Mouse (Mus musculus) embryonic facial prominence, embryonic 15.5 days (tissue): ENCODE results near the gene Clrn2. TPM values are rescaled to one million over a fixed set of nuclear protein-coding genes. Genes with fewer than 3 reads are reported as not detected.

ENCODE experiments used
- ATAC-seq: fragments of 200-750 bp; cut with Nextera tagmentation; 2 replicates; pipeline ENCODE4 v1.8.0; 2017; ENCODE audit warnings: low read depth, moderate TSS enrichment; ENCODE audit not compliant: insufficient number of reproducible peaks, low FRiP score, low TSS enrichment
- H3K27ac ChIP-seq: fragments of 300-500 bp; sonication (generic); replicated peaks from 2 replicates; pipeline ENCODE4 v1.5.1; 2015; ENCODE audit warnings: mild to moderate bottlenecking, inconsistent platforms
- H3K27me3 ChIP-seq: fragments of 300-500 bp; sonication (generic); 2 replicates; pipeline ENCODE4 v1.6.1; 2015; ENCODE audit warnings: inconsistent platforms
- H3K36me3 ChIP-seq: fragments of 300-500 bp; sonication (generic); 2 replicates; pipeline ENCODE4 v1.6.1; 2015; ENCODE audit warnings: mild to moderate bottlenecking, inconsistent platforms
- H3K4me1 ChIP-seq: fragments of 300-500 bp; sonication (generic); 2 replicates; pipeline ENCODE4 v1.6.1; 2015; ENCODE audit warnings: inconsistent platforms
- H3K4me2 ChIP-seq: fragments of 300-500 bp; sonication (generic); replicated peaks from 2 replicates; pipeline ENCODE4 v1.6.1; 2015; ENCODE audit warnings: mild to moderate bottlenecking, inconsistent platforms
- H3K4me3 ChIP-seq: fragments of 300-500 bp; sonication (generic); replicated peaks from 2 replicates; pipeline ENCODE4 v1.5.1; 2015; ENCODE audit warnings: mild to moderate bottlenecking, inconsistent platforms
- H3K9ac ChIP-seq: fragments of 300-500 bp; sonication (generic); 2 replicates; pipeline ENCODE4 v1.6.1; 2015; ENCODE audit warnings: inconsistent platforms
- H3K9me3 ChIP-seq: fragments of 300-500 bp; sonication (generic); replicated peaks from 2 replicates; pipeline ENCODE4 v1.6.1; 2016; ENCODE audit warnings: inconsistent platforms
- WGBS: fragments of 180-500 bp; shearing (Covaris S2); methylation state at CpG from one replicate; pipeline ENCODE4 v1.1.7; 2015; 5-methylcytosine and 5-hydroxymethylcytosine counted together
- polyA plus RNA-seq: library from polyadenylated mRNA; unstranded; fragments of >200 nt; fragmentation: Nextera tagmentation; extraction: Ambion mirVana; gene quantifications from 2 replicates; pipeline ENCODE4 v1.2.1, GENCODE M21; 2015

Gene Clrn2
- polyA plus RNA-seq, 1 experiment from 2014 or later = 0.17 TPM

DNA sequence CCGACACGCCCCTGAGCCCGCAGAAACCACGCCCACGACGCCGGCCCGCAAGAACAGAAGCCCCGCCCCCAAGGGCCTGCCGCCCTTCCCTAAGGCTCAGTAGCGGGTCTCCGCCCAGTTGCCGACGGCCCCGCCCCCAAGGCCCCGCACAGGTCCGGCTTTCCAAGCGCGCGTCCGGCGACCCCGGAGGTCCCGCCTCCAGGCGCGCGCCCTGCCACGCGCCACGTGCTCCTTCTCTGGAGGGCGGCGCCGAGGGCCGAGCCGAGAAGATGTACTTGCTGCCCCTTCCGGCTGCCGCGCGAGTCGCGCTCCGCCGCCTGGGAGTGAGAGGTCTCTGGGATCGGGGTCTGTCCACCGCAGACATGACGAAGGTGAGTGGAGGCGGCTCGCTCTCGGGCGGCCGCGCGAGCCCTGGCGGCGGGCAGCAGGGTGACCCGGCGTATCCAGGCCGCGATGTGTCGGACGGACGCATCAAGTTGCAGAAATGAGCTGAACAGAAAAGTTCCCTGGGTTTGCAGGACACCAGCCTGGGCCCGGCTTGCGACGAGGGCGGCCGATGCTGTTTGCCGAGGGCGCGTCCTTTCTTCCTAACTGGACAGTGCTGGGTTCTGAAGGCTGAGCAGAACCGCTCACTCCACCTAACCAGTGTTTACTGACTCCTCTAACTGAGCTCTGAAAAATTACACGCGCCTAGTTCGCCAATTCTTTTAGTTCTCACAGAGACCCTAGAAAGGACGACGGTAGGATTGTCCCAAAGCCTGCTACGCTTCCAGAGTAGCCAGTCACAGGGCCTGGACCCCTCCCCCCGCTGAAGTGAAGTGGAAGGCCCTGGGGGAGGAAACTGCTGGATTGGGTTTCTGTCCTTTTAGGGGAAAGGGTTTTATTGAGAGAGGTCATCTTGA lies 39.9 kb downstream of the Clrn2 start, which contains the start of gene Lap3:
Gene Lap3 (plus strand): TSS at position 184 of the 902 bp plus-strand sequence.
- ATAC-seq = peak; percentile 92
- H3K27me3 ChIP-seq = no peaks in the 10 kb centered on the region
- peak within 1 kb of the TSS; percentile 84 for H3K4me3 ChIP-seq
- H3K4me2 ChIP-seq = peak within 1 kb of the TSS; percentile 62
- H3K9me3 ChIP-seq = no peaks in the 10 kb centered on the region
- under 1% methylated on average over 76 of the region's 78 CpGs for WGBS
- H3K27ac ChIP-seq = peak within 1 kb of the TSS; percentile 78
- H3K4me1 ChIP-seq = peaks cover 13% of the 10 kb centered on the region
- peaks cover 28% of the 10 kb centered on the region for H3K36me3 ChIP-seq
- H3K9ac ChIP-seq = peak within 1 kb of the TSS; percentile 70

DNA sequence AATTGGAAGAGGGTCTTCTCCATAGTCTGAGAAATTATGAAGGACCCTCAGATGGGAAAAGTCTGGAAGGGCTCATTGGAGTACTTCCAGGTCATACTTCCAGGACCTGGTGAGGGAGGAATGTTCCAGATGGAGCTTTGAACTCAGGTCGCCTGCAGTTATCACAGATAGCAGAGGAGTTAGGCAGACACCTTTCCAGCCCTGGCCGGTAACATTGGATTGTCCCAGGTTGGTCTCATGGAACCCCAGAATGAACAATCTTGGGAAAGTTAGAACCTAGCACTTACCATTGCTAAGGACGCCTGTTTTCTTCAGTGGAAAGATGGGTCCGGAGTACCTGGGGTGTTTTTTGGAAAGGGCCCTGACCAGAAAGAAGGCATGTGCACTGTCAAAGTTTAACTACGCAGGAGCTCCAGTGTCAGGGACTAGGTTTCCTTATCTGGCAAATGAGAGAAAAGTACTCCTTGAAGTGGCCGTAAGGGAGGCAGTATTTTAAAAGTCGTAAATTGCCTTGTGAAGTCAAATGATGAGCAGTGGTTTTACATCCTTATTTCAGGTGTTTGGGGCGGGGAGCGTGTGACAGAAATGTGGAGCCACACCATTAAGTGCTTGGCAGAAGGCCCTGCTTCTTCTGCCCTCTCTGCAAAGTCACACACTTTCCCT lies 40.7 kb downstream of the Clrn2 start:
- WGBS = 63% methylated on average over 9 of the region's 9 CpGs
- no peak overlapping the region for H3K27ac ChIP-seq
- no peak for ATAC-seq

GRCm38 (mm10) chr5:45495429-45495975 lies 42.0 kb downstream of the Clrn2 start:
- ATAC-seq = no peak
- Histone ChIP-seq H3K9me3 (no peaks in the 10 kb centered on the region), H3K36me3 (peaks cover 39% of the 10 kb centered on the region), H3K27ac (no peak overlapping the region), H3K4me2 (no peak overlapping the region), H3K4me1 (peaks cover 13% of the 10 kb centered on the region), H3K27me3 (no peaks in the 10 kb centered on the region), H3K9ac (no peak overlapping the region), H3K4me3 (no peak overlapping the region)
- WGBS = 84% methylated on average over 3 of the region's 3 CpGs

More for the DNA sequence above, 40.7 kb downstream of the Clrn2 start:
- peaks cover 13% of the 10 kb centered on the region for H3K4me1 ChIP-seq
- H3K4me3 ChIP-seq = peak overlapping the region; percentile 84
- no peaks in the 10 kb centered on the region for H3K27me3 ChIP-seq
- peak overlapping the region; percentile 62 for H3K4me2 ChIP-seq
- peak overlapping the region; percentile 70 for H3K9ac ChIP-seq
- peaks cover 34% of the 10 kb centered on the region for H3K36me3 ChIP-seq
- no peaks in the 10 kb centered on the region for H3K9me3 ChIP-seq

GRCm38 (mm10) chr5:45496042-45496441 lies 42.5 kb downstream of the Clrn2 start:
- no peak for ATAC-seq
- H3K4me3 ChIP-seq = no peak overlapping the region
- H3K36me3 ChIP-seq = peaks cover 43% of the 10 kb centered on the region

DNA sequence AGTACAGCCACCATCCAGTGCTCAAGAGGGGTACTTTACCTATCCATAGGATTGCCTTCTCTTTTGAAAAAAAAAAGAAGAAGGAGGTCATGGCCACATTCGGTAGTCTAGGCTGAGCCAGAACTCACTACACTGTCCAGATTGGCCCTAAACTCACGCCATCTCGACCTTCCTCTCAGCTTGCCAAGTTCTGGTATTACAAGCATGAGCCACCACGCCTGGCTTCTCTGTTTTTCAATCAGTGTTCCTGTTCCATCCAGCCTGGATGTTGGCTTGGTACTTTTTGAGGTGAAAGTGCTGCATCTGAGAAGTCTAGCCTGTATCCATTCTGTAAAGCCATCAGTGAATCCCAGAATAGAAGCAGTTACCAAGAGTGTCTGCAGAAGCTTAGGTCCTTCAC lies 42.9 kb downstream of the Clrn2 start:
- ATAC-seq = no peak
- H3K4me2 ChIP-seq = no peak overlapping the region
- H3K9ac ChIP-seq = no peak overlapping the region
- H3K9me3 ChIP-seq = no peaks in the 10 kb centered on the region
- no peak overlapping the region for H3K4me3 ChIP-seq
- 91% methylated on average over 4 of the region's 4 CpGs for WGBS
- peaks cover 46% of the 10 kb centered on the region for H3K36me3 ChIP-seq
- H3K27ac ChIP-seq = no peak overlapping the region
- peaks cover 13% of the 10 kb centered on the region for H3K4me1 ChIP-seq
- H3K27me3 ChIP-seq = no peaks in the 10 kb centered on the region

More at GRCm38 (mm10) chr5:45496042-45496441, 42.5 kb downstream of the Clrn2 start:
- H3K9me3 ChIP-seq = no peaks in the 10 kb centered on the region
- H3K4me2 ChIP-seq = no peak overlapping the region
- no peaks in the 10 kb centered on the region for H3K27me3 ChIP-seq
- no peak overlapping the region for H3K9ac ChIP-seq
- no peak overlapping the region for H3K27ac ChIP-seq
- peaks cover 13% of the 10 kb centered on the region for H3K4me1 ChIP-seq

DNA sequence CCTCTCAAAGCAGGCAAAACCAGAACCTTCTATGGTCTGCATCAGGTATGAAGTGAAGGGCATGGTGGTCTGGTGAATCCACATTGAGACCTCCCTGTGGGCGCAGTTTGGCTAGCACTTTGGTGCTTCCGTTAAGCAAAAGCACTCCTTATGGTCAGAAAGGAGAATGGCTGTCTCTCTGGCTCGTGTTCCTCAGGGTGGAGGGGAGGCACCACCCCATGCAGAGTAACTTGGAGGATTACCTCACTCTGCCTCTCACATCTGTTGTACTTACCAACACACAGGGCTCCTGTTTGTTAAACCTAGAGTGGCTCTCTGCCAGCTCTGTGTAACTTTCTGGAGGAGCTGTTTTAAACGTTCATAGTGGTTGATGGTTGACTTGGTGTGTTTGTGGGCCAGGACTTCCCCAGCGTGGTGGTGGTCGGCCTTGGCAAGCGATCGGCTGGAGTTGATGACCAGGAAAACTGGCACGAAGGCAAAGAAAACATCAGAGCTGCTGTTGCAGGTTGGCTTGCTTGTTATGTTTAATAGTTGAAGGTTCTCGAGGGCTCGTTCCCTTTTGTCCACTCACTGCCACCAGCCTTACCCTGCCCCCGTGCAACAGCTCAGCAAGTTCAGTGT lies 43.5 kb downstream of the Clrn2 start:
- 83% methylated on average over 12 of the region's 12 CpGs for WGBS
- H3K27ac ChIP-seq = no peak overlapping the region
- no peaks in the 10 kb centered on the region for H3K27me3 ChIP-seq

GRCm38 (mm10) chr5:45497564-45497963 lies 44.0 kb downstream of the Clrn2 start:
- Histone ChIP-seq H3K9ac (no peak overlapping the region), H3K4me1 (peaks cover 13% of the 10 kb centered on the region), H3K27ac (no peak overlapping the region), H3K9me3 (no peaks in the 10 kb centered on the region), H3K27me3 (no peaks in the 10 kb centered on the region), H3K36me3 (peaks cover 54% of the 10 kb centered on the region), H3K4me3 (no peak overlapping the region), H3K4me2 (no peak overlapping the region)
- 86% methylated on average over 5 of the region's 5 CpGs for WGBS
- ATAC-seq = no peak

More for the DNA sequence above, 43.5 kb downstream of the Clrn2 start:
- H3K4me1 ChIP-seq = peaks cover 13% of the 10 kb centered on the region
- H3K36me3 ChIP-seq = peaks cover 51% of the 10 kb centered on the region
- H3K4me2 ChIP-seq = no peak overlapping the region
- no peaks in the 10 kb centered on the region for H3K9me3 ChIP-seq
- no peak overlapping the region for H3K4me3 ChIP-seq
- H3K9ac ChIP-seq = no peak overlapping the region
- no peak for ATAC-seq

DNA sequence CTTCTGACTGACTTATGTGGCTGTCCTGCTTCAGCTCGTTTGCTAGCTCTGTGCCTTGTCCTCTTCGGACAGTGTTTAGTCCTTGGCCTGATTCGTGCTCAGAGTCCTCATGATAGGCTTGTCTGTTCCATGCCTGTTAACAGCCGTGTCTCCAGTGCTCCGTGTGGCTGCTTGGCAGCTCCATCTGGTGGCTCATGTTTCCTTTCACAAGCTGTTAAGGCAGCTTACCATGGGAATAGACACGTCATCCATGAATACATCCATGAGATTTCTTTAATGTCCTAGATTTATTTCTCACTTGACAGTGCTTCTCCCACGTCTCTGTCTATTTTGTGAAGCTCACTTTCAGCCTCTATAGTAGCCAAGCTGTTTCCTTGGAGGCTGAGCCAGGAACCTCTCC lies 56.5 kb downstream of the Clrn2 start:
- no peak for ATAC-seq
- H3K36me3 ChIP-seq = peaks cover 63% of the 10 kb centered on the region
- no peaks in the 10 kb centered on the region for H3K9me3 ChIP-seq
- no peak overlapping the region for H3K4me2 ChIP-seq
- H3K4me1 ChIP-seq = no peaks in the 10 kb centered on the region
- H3K4me3 ChIP-seq = no peak overlapping the region
- no peaks in the 10 kb centered on the region for H3K27me3 ChIP-seq
- no peak overlapping the region for H3K9ac ChIP-seq
- WGBS = 72% methylated on average over 7 of the region's 7 CpGs
- no peak overlapping the region for H3K27ac ChIP-seq

GRCm38 (mm10) chr5:45512908-45513307 lies 59.4 kb downstream of the Clrn2 start:
- Histone ChIP-seq H3K4me3 (no peak overlapping the region), H3K9ac (no peak overlapping the region), H3K4me1 (no peaks in the 10 kb centered on the region), H3K36me3 (peaks cover 44% of the 10 kb centered on the region), H3K4me2 (no peak overlapping the region), H3K27ac (no peak overlapping the region), H3K9me3 (no peaks in the 10 kb centered on the region), H3K27me3 (no peaks in the 10 kb centered on the region)
- WGBS = 91% methylated on average over 6 of the region's 6 CpGs
- ATAC-seq = no peak

- Histone ChIP-seq H3K4me3 (no peak overlapping the region), H3K36me3 (peaks cover 43% of the 10 kb centered on the region), H3K27me3 (no peaks in the 10 kb centered on the region), H3K4me1 (no peaks in the 10 kb centered on the region), H3K9ac (no peak overlapping the region), H3K4me2 (no peak overlapping the region), H3K27ac (no peak overlapping the region), H3K9me3 (no peaks in the 10 kb centered on the region)
- no peak for ATAC-seq
- WGBS = 85% methylated on average over 2 of the region's 2 CpGs
Measured at GRCm38 (mm10) chr5:45513511-45513910, 60.0 kb downstream of the Clrn2 start.
